Mouse (Mus musculus): ENCODE data around the gene Pccb. TPM values are rescaled to one million over a fixed set of nuclear protein-coding genes. Genes with fewer than 3 reads are reported as not detected.

Gene Pccb
- total and polyA plus RNA-seq, 3 experiments = 87.3 to 117 (median 109) TPM

DNA sequence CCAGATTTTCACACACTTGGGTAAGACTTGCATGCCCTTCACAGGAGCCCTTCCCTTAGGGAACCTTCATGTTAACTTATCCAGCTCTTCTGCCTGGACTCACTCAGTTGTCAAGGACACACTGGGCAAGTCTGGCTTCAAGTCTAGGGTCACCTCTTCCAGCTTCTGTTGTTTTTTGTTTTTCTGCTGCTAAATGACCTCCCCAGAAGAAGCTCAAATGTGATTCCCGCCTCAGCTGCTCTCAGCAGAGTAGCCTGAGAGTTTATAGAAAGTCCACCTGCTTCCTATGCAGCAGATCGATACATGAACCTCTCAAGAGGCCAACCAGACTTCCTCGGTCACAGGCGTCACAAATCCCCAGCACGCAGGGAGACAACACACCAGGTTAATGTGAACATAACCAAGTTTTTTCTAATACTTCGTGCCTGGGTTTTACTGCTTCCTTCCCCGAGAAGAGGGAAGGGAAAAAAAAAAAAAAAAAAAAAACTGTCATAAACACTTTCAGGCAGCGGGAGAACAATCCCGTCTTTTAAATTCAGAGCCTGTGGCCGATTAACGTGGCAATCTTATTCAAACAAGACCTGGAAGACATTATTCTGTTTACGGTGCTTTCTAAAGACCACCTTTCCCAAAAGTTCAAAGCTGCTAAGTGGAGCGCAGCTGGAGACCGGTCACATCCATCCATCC lies 794 bp downstream of the Pccb start:
- peak overlapping the region; percentile 68 for H3K9ac ChIP-seq (ENCODE audit: low read depth, low read length)
- no peaks in the 10 kb centered on the region for H3K36me3 ChIP-seq (ENCODE audit: control insufficient read depth, insufficient read depth, low read length)
- no peaks in the 10 kb centered on the region for H3K27me3 ChIP-seq (ENCODE audit: control insufficient read depth, insufficient read depth, low read length)
- H3K27ac ChIP-seq = peak overlapping the region; percentile 100
- 1% methylated on average over 14 of the region's 14 CpGs for WGBS
- H3K4me3 ChIP-seq = peak overlapping the region; percentile 93
- intact Hi-C loops (cut with DNase I) = loop anchor here (1.0 kb wide), 1 partner anchor 39 kb away; no protein-coding TSS in a partner anchor
- 0 out of 2 replicates have a peak, but pooled peaks cover 1% of the 10 kb centered on the region for H3K4me1 ChIP-seq (ENCODE audit: control insufficient read depth, insufficient read depth, low read length)
- H3K79me2 ChIP-seq (replicated peaks; ENCODE audit: control insufficient read depth, insufficient read depth, low read length) = no peaks in the 10 kb centered on the region
- no peak for DNase-seq
- TF ChIP-seq EP300 (IDR thresholded peaks at IDR 0.05; ENCODE audit: insufficient read depth, low read depth, low read length) = no peak
- no peak for TF ChIP-seq CTCF (IDR thresholded peaks at IDR 0.05)
- TF ChIP-seq POLR2A (IDR thresholded peaks at IDR 0.05; ENCODE audit: insufficient read depth, low read depth, low read length) = no peak

DNA sequence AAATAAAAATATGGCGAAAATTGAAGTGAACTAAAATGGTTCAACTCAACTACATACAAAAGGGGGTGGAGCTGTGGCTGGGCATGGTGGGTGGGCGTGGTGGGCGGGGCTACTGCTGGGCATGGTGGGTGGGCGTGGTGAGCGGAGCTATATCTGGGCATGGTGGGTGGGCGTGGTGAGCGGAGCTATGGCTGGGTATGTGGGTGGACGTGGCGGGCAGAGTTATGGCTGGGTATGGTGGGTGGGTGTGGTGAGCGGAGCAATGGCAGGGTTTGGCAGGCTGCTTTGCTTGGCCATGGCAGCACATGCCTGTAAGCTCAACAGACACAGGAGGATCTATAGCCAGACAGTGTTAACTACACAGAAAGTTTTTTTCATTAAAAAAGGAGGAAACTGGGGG lies 15.9 kb downstream of the Pccb start:
- intact Hi-C loops (cut with DNase I) = no loop called here
- WGBS = 97% methylated on average over 8 of the region's 10 CpGs

GRCm38 (mm10) chr9:101017734-101018516 lies 16.8 kb downstream of the Pccb start:
- Histone ChIP-seq H3K36me3 (ENCODE audit: control insufficient read depth, insufficient read depth, low read length) (no peaks in the 10 kb centered on the region), H3K4me1 (ENCODE audit: control insufficient read depth, insufficient read depth, low read length) (no peaks in the 10 kb centered on the region), H3K27me3 (ENCODE audit: control insufficient read depth, insufficient read depth, low read length) (no peaks in the 10 kb centered on the region), H3K27ac (no peak overlapping the region; the same call in 1 of the 2 replicates), H3K9ac (ENCODE audit: low read depth, low read length) (no peak overlapping the region), H3K4me3 (no peak overlapping the region), H3K79me2 (replicated peaks; ENCODE audit: control insufficient read depth, insufficient read depth, low read length) (no peaks in the 10 kb centered on the region)
- 47% methylated on average over 15 of the region's 15 CpGs for WGBS
- DNase-seq = no peak
- TF ChIP-seq EP300 (IDR thresholded peaks at IDR 0.05; ENCODE audit: insufficient read depth, low read depth, low read length) (no peak), POLR2A (IDR thresholded peaks at IDR 0.05; ENCODE audit: insufficient read depth, low read depth, low read length) (no peak), CTCF (IDR thresholded peaks at IDR 0.05) (peak; percentile 52)
- intact Hi-C loops (cut with DNase I) = no loop called here

More for the DNA sequence above, 15.9 kb downstream of the Pccb start:
- no peaks in the 10 kb centered on the region for H3K4me1 ChIP-seq (ENCODE audit: control insufficient read depth, insufficient read depth, low read length)
- H3K27ac ChIP-seq = no peak overlapping the region
- no peaks in the 10 kb centered on the region for H3K36me3 ChIP-seq (ENCODE audit: control insufficient read depth, insufficient read depth, low read length)
- TF ChIP-seq EP300 (IDR thresholded peaks at IDR 0.05; ENCODE audit: insufficient read depth, low read depth, low read length) = no peak
- no peak for TF ChIP-seq POLR2A (IDR thresholded peaks at IDR 0.05; ENCODE audit: insufficient read depth, low read depth, low read length)
- no peak for TF ChIP-seq CTCF (IDR thresholded peaks at IDR 0.05)
- DNase-seq = no peak
- H3K27me3 ChIP-seq (ENCODE audit: control insufficient read depth, insufficient read depth, low read length) = no peaks in the 10 kb centered on the region
- no peak overlapping the region for H3K9ac ChIP-seq (ENCODE audit: low read depth, low read length)
- H3K79me2 ChIP-seq (replicated peaks; ENCODE audit: control insufficient read depth, insufficient read depth, low read length) = no peaks in the 10 kb centered on the region
- no peak overlapping the region for H3K4me3 ChIP-seq

DNA sequence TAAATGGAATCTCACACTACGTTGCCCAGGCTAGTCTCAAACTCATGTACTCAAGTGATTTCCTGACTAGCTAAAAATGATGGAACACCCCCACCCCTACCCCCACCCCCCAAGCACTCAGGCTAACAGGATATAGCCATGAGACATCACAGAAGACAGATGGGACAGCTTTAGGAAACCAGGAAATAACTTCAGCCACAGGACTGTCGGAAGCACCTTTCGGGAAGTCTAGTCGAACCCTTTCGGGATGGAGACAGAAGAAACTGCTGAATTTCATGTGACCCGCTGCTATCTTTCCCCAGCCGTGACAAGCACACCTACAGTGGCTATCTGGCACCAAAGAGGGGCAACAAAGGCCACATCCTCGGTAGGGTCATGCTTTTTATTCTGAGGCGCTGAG lies 19.4 kb downstream of the Pccb start:
- Histone ChIP-seq H3K27me3 (ENCODE audit: control insufficient read depth, insufficient read depth, low read length) (no peaks in the 10 kb centered on the region), H3K4me3 (no peak overlapping the region), H3K4me1 (ENCODE audit: control insufficient read depth, insufficient read depth, low read length) (no peaks in the 10 kb centered on the region), H3K36me3 (ENCODE audit: control insufficient read depth, insufficient read depth, low read length) (no peaks in the 10 kb centered on the region), H3K9ac (ENCODE audit: low read depth, low read length) (no peak overlapping the region), H3K27ac (no peak overlapping the region), H3K79me2 (replicated peaks; ENCODE audit: control insufficient read depth, insufficient read depth, low read length) (no peaks in the 10 kb centered on the region)
- TF ChIP-seq POLR2A (IDR thresholded peaks at IDR 0.05; ENCODE audit: insufficient read depth, low read depth, low read length) (no peak), EP300 (IDR thresholded peaks at IDR 0.05; ENCODE audit: insufficient read depth, low read depth, low read length) (no peak)
- WGBS = 91% methylated on average over 9 of the region's 9 CpGs
- intact Hi-C loops (cut with DNase I) = no loop called here
- DNase-seq = no peak

DNA sequence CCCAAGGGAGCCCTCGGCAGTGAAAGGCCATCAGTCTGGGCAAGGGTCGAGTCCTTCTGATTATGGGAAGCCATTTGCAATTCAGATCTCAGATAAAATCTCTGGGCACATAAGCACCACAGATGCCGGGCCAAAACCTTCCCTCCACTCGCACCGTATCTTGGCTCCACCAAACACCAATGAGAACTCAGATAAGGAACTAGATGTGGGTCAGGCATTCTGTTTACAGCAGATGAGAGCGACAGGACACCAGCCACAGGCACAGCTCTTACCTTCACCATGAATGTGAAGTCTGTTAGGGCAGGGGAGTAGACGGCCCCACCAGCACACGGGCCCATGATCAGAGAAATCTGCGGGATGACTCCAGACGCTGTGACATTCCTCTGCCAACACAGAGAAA lies 22.3 kb downstream of the Pccb start:
- no peak for DNase-seq
- Histone ChIP-seq H3K27me3 (ENCODE audit: control insufficient read depth, insufficient read depth, low read length) (no peaks in the 10 kb centered on the region), H3K9ac (ENCODE audit: low read depth, low read length) (no peak overlapping the region), H3K4me3 (no peak overlapping the region), H3K4me1 (ENCODE audit: control insufficient read depth, insufficient read depth, low read length) (no peaks in the 10 kb centered on the region), H3K36me3 (ENCODE audit: control insufficient read depth, insufficient read depth, low read length) (no peaks in the 10 kb centered on the region), H3K79me2 (replicated peaks; ENCODE audit: control insufficient read depth, insufficient read depth, low read length) (no peaks in the 10 kb centered on the region), H3K27ac (no peak overlapping the region)
- intact Hi-C loops (cut with DNase I) = no loop called here
- WGBS = 70% methylated on average over 10 of the region's 10 CpGs
- TF ChIP-seq CTCF (IDR thresholded peaks at IDR 0.05) (no peak), EP300 (IDR thresholded peaks at IDR 0.05; ENCODE audit: insufficient read depth, low read depth, low read length) (no peak), POLR2A (IDR thresholded peaks at IDR 0.05; ENCODE audit: insufficient read depth, low read depth, low read length) (no peak)

GRCm38 (mm10) chr9:101005866-101006265 lies 28.8 kb downstream of the Pccb start:
- TF ChIP-seq EP300 (IDR thresholded peaks at IDR 0.05; ENCODE audit: insufficient read depth, low read depth, low read length) (no peak), POLR2A (IDR thresholded peaks at IDR 0.05; ENCODE audit: insufficient read depth, low read depth, low read length) (no peak), CTCF (IDR thresholded peaks at IDR 0.05) (no peak)
- intact Hi-C loops (cut with DNase I) = no loop called here
- no peaks in the 10 kb centered on the region for H3K36me3 ChIP-seq (ENCODE audit: control insufficient read depth, insufficient read depth, low read length)
- H3K4me3 ChIP-seq = no peak overlapping the region
- no peaks in the 10 kb centered on the region for H3K4me1 ChIP-seq (ENCODE audit: control insufficient read depth, insufficient read depth, low read length)
- no peak for DNase-seq
- WGBS = 76% methylated on average over 4 of the region's 4 CpGs
- H3K9ac ChIP-seq (ENCODE audit: low read depth, low read length) = no peak overlapping the region
- no peaks in the 10 kb centered on the region for H3K27me3 ChIP-seq (ENCODE audit: control insufficient read depth, insufficient read depth, low read length)
- no peak overlapping the region for H3K27ac ChIP-seq
- no peaks in the 10 kb centered on the region for H3K79me2 ChIP-seq (replicated peaks; ENCODE audit: control insufficient read depth, insufficient read depth, low read length)

Data from heart, adult 2 months (tissue).